Comparison of ENCODE assay signal across 20 mouse cellular contexts in the genomic region with DNA sequence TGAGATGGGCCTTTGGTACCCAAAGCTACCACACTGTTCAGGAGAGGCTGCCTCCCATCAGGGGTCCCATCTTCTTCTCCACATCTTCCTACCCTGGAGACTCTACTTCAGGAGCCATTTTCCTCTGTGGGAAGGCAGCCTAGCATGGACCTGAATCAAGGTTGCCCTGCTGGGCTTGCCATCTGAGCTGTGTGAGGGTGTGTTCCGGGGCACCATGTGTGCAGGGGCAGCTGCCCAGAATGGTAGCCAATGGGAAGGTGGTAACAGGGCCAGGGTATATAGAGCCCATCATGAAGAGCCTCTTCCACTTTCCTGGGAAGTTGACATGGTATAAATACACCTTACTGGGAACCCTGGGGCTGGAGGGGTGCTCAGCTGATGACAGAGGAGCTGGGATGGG.
A peak's percentile ranks its signal among the peaks of the same experiment; 100 is the strongest.
DNase-seq lines count a peak whose midpoint lies in the region; ATAC-seq lines count a peak whose summit lies in the region.
"Had no signal": no experiment of that assay in that cellular context is flagged by ENCODE, and none has a peak within 500 bp of the region (broad histone marks: within the 10 kb centered on the region; RNA-seq: fewer than 3 reads in every experiment).

No protein-coding gene starts in this region.

- no peak for DNase-seq in neural tube, embryonic 10.5 days (ENCODE audit: extremely low spot score, low spot score)
- DNase-seq in cerebellum, adult 9-10 months: peak; percentile 73
- DNase-seq in cerebellum, postnatal 36 days: peak; percentile 54 to 66
- no peak for DNase-seq in layer of hippocampus, postnatal 36 days
- DNase-seq in Muller cell, postnatal 12 days (ENCODE audit: inconsistent ontology term): no peak
- DNase-seq: adrenal gland, adult 2 months; adrenal gland, postnatal 36 days; embryo, embryonic 11 days; gastrocnemius, postnatal 10 days; heart, adult 18-20 months; heart, postnatal 14 days; kidney, adult 18-20 months had no signal

- H3K4me2 ChIP-seq in neural tube, embryonic 13.5 days: no peak overlapping the region
- H3K4me2 ChIP-seq: embryonic facial prominence, embryonic 15.5 days; forebrain, embryonic 15.5 days; hindbrain, embryonic 13.5 days had no signal

- 0 out of 2 replicates have a peak overlapping the region, but pooled peaks have one; percentile 13 for H3K27ac ChIP-seq in neural tube, embryonic 13.5 days (replicated peaks)
- H3K27ac ChIP-seq: embryonic facial prominence, embryonic 15.5 days; forebrain, embryonic 10.5 days; forebrain, embryonic 15.5 days; heart, embryonic 10.5 days; hindbrain, postnatal 0 days had no signal

- no peak overlapping the region for H3K4me3 ChIP-seq in neural tube, embryonic 13.5 days
- H3K4me3 ChIP-seq: embryonic facial prominence, embryonic 15.5 days; erythroblast, embryonic 14.5 days; forebrain, embryonic 10.5 days; forebrain, embryonic 15.5 days; heart, embryonic 10.5 days; hindbrain, embryonic 13.5 days had no signal

- H3K27me3 ChIP-seq in neural tube, embryonic 13.5 days: no peaks in the 10 kb centered on the region
- H3K27me3 ChIP-seq: embryonic facial prominence, embryonic 15.5 days; forebrain, embryonic 15.5 days; hindbrain, embryonic 13.5 days had no signal

- no peaks in the 10 kb centered on the region for H3K36me3 ChIP-seq in neural tube, embryonic 13.5 days
- H3K36me3 ChIP-seq: embryonic facial prominence, embryonic 15.5 days; forebrain, embryonic 10.5 days; forebrain, embryonic 15.5 days; heart, embryonic 10.5 days; hindbrain, embryonic 13.5 days had no signal

- no peak for ATAC-seq in neural tube, embryonic 13.5 days (ENCODE audit: low read depth)
- ATAC-seq: forebrain, embryonic 15.5 days; hindbrain, postnatal 0 days had no signal

- no peak overlapping the region for H3K9ac ChIP-seq in neural tube, embryonic 13.5 days
- H3K9ac ChIP-seq: embryonic facial prominence, embryonic 15.5 days; forebrain, embryonic 15.5 days; hindbrain, embryonic 13.5 days had no signal

- H3K4me1 ChIP-seq in neural tube, embryonic 13.5 days (replicated peaks): peaks cover 44% of the 10 kb centered on the region
- H3K4me1 ChIP-seq: embryonic facial prominence, embryonic 15.5 days; forebrain, embryonic 15.5 days; heart, embryonic 10.5 days had no signal

- 87% methylated on average over 1 of the region's 1 CpGs for WGBS in neural tube, embryonic 13.5 days

- no peaks in the 10 kb centered on the region for H3K9me3 ChIP-seq in neural tube, embryonic 13.5 days
- H3K9me3 ChIP-seq: embryonic facial prominence, embryonic 15.5 days; forebrain, embryonic 10.5 days; forebrain, embryonic 15.5 days; heart, embryonic 10.5 days; hindbrain, embryonic 13.5 days had no signal

Comparison
In these comparisons a context has a peak if more than half of its experiments do, and no peak if none do; other contexts are left out.
1. DNase-seq: peak in cerebellum, adult 9-10 months (single experiment) and cerebellum, postnatal 36 days (2 of 2); none in neural tube, embryonic 10.5 days (single experiment), layer of hippocampus, postnatal 36 days (0 of 2) and Muller cell, postnatal 12 days (single experiment).